18 mouse cellular contexts compared by ENCODE assay signal in the genomic region with DNA sequence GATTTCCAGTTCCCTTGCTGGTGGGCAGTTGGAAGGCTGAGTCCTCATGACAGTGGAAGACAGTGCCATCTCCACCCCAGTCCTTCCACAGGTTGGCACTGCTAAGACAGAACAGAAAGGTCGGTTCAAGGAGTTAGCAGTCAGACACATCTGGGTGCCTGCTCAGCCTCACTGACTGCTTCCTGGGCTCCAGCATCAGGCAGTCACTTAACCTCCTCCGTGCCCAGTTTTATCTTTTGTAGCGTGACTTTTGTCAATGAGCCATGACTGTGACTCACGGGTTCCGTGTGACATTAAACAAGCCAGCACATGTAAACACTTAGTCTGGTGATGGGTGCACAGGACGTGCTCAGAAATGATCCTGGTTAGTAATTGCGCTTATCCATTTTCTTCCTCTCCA.
A peak's percentile ranks its signal among the peaks of the same experiment; 100 is the strongest.
DNase-seq lines count a peak whose midpoint lies in the region; ATAC-seq and TF ChIP-seq lines count a peak whose summit lies in the region.
"Had no signal": no experiment of that assay in that cellular context is flagged by ENCODE, and none has a peak within 500 bp of the region (broad histone marks: within the 10 kb centered on the region; RNA-seq: fewer than 3 reads in every experiment).

No protein-coding gene starts in this region.

- H3K27me3 ChIP-seq in heart, embryonic 11.5 days (ENCODE audit: control insufficient read depth, insufficient read depth, low read length) = no peaks in the 10 kb centered on the region
- H3K27me3 ChIP-seq in cerebellum, adult 2 months (ENCODE audit: control insufficient read depth, insufficient read depth, low read length) = no peaks in the 10 kb centered on the region; the same call in 1 of the 2 replicates
- H3K27me3 ChIP-seq: embryonic facial prominence, embryonic 13.5 days had no signal

- ATAC-seq in heart, embryonic 11.5 days (replicated peaks; ENCODE audit: insufficient number of reproducible peaks, low FRiP score, low TSS enrichment) = no peak
- ATAC-seq: hindbrain, embryonic 16.5 days had no signal

- no peaks in the 10 kb centered on the region for H3K9me3 ChIP-seq in heart, embryonic 11.5 days (replicated peaks; ENCODE audit: control insufficient read depth, low read length)
- H3K9me3 ChIP-seq: embryonic facial prominence, embryonic 13.5 days had no signal

- peak overlapping the region; percentile 69 for H3K27ac ChIP-seq in gastrocnemius, adult 2 months
- H3K27ac ChIP-seq in heart, embryonic 11.5 days (ENCODE audit: low read depth, low read length) = peak overlapping the region; percentile 29; the same call in 1 of the 2 replicates
- H3K27ac ChIP-seq in cerebellum, adult 2 months (ENCODE audit: insufficient read depth, low read length) = no peak overlapping the region
- H3K27ac ChIP-seq: embryonic facial prominence, embryonic 13.5 days had no signal

- intact Hi-C loops in gastrocnemius, adult 2 months (cut with DNase I) = loop anchor here (5.0 to 10.0 kb wide), 2 partner anchors 47 to 690 kb away; no protein-coding TSS in a partner anchor
- intact Hi-C loops in heart, postnatal 36 days (cut with DNase I) = no loop called here

- 41% methylated on average over 7 of the region's 7 CpGs for WGBS in heart, embryonic 11.5 days (ENCODE audit: insufficient replicate concordance)
- 76% methylated on average over 7 of the region's 7 CpGs for WGBS in cerebellum, adult 2 months

- H3K4me1 ChIP-seq in heart, embryonic 11.5 days (ENCODE audit: control insufficient read depth, insufficient read depth, low read length) = peaks cover 33% of the 10 kb centered on the region
- no peaks in the 10 kb centered on the region for H3K4me1 ChIP-seq in cerebellum, adult 2 months (ENCODE audit: control insufficient read depth, insufficient read depth, low read length)
- H3K4me1 ChIP-seq: megakaryocyte, embryonic 14.5 days had no signal

- no peak overlapping the region for H3K4me2 ChIP-seq in heart, embryonic 11.5 days
- H3K4me2 ChIP-seq: embryonic facial prominence, embryonic 13.5 days had no signal

- H3K9ac ChIP-seq in heart, embryonic 11.5 days (ENCODE audit: low read depth, low read length) = no peak overlapping the region
- H3K9ac ChIP-seq: embryonic facial prominence, embryonic 13.5 days had no signal

- TF ChIP-seq POLR2A in cerebellum, adult 2 months (IDR thresholded peaks at IDR 0.05; ENCODE audit: borderline replicate concordance, insufficient read depth, low read length) = no peak

- no peak overlapping the region for H3K4me3 ChIP-seq in gastrocnemius, adult 2 months
- no peak overlapping the region for H3K4me3 ChIP-seq in heart, embryonic 11.5 days (ENCODE audit: low read depth, low read length)
- H3K4me3 ChIP-seq in cerebellum, adult 2 months (replicated peaks; ENCODE audit: insufficient read depth, low read depth, low read length) = no peak overlapping the region
- H3K4me3 ChIP-seq: embryonic facial prominence, embryonic 13.5 days; megakaryocyte, embryonic 14.5 days had no signal

- no peak for TF ChIP-seq CTCF in gastrocnemius, adult 2 months (IDR thresholded peaks at IDR 0.05)
- TF ChIP-seq CTCF in cerebellum, adult 2 months (IDR thresholded peaks at IDR 0.05; ENCODE audit: borderline replicate concordance, insufficient read depth, low read depth, low read length) = no peak

- no peaks in the 10 kb centered on the region for H3K36me3 ChIP-seq in heart, embryonic 11.5 days (ENCODE audit: control insufficient read depth, insufficient read depth, low read length)
- H3K36me3 ChIP-seq: embryonic facial prominence, embryonic 13.5 days; G1E had no signal

- no peak for DNase-seq in gastrocnemius, adult 2 months
- no peak for DNase-seq in gastrocnemius, postnatal 4 days (ENCODE audit: low spot score in 2 of 2)
- DNase-seq in right cerebral cortex, adult 18-20 months = peak; percentile 12
- no peak for DNase-seq in right cerebral cortex, postnatal 36 days (ENCODE audit: low spot score in 2 of 2)
- peak; percentile 20 to 48 for DNase-seq in heart, postnatal 36 days
- DNase-seq in layer of hippocampus, postnatal 36 days = no peak
- no peak for DNase-seq in cerebellum, adult 2 months
- DNase-seq: cerebellum, adult 11 months; kidney, adult 2 months; layer of hippocampus, adult 9-11 months; liver; lung, adult 2 months; thymus, adult 2 months had no signal

Comparison
In these comparisons a context has a peak if more than half of its experiments do, and no peak if none do; other contexts are left out.
1. DNase-seq: peak in right cerebral cortex, adult 18-20 months (single experiment) and heart, postnatal 36 days (2 of 2); none in gastrocnemius, adult 2 months (single experiment), gastrocnemius, postnatal 4 days (0 of 2), right cerebral cortex, postnatal 36 days (0 of 2), layer of hippocampus, postnatal 36 days (0 of 2) and cerebellum, adult 2 months (0 of 2).